Mouse (Mus musculus) duodenum, adult 2 months (tissue): ENCODE measurements around the gene Btbd11. TPM values are rescaled to one million over a fixed set of nuclear protein-coding genes. Genes with fewer than 3 reads are reported as not detected.

Experiments used
- polyA plus RNA-seq: library from polyadenylated mRNA; depleted of rRNA; stranded (reverse); fragments of >200 nt; gene quantifications from 2 replicates; pipeline ENCODE4 v1.2.3, GENCODE M21; 2012; ENCODE audit warnings: low replicate concordance; rRNA removed

Btbd11 gene
- polyA plus RNA-seq = 0.78 and 0.94 TPM in 2 replicates

GRCm38 (mm10) chr10:85386605-85387218 lies at the start of gene Btbd11:
Btbd11 (plus strand) TSS chr10:85386814.

Other genes starting within 250 kb of the Btbd11 start
- gene Cry1, start 201.8 kb upstream of the Btbd11 start, polyA plus RNA-seq = 3.4 and 9.1 TPM in 2 replicates